Mouse (Mus musculus): ENCODE data around the gene Poc1a.

Poc1a gene

GRCm38 (mm10) chr9:106399808-106400207 is 118.9 kb downstream of the Poc1a start:
- no peak for DNase-seq (ENCODE audit: low read depth, low spot score)
